Mouse (Mus musculus): ENCODE data around the gene Ccnt1. TPM values are rescaled to one million over a fixed set of nuclear protein-coding genes. Genes with fewer than 3 reads are reported as not detected.
"Not testable (repeated sequence)": the region's sequence is repeated elsewhere in the genome, so short reads cannot be mapped to it uniquely, and the experiment has no call there.

Gene Ccnt1
- polyA plus RNA-seq, 1 experiment, result 13.4 TPM

GRCm38 (mm10) chr15:98595049-98595448, 24.3 kb upstream of the Ccnt1 start:
- Histone ChIP-seq H3K79me2 (ENCODE audit: control insufficient read depth, insufficient read depth) (peaks cover 7% of the 10 kb centered on the region), H3ac (ENCODE audit: control insufficient read depth, insufficient read length, low read depth) (no peak overlapping the region), H3K36me3 (ENCODE audit: control insufficient read depth, insufficient read depth) (peaks cover 73% of the 10 kb centered on the region), H3K4me3 (ENCODE audit: insufficient read depth, poor library complexity, severe bottlenecking) (no peak overlapping the region), H3K79me3 (ENCODE audit: low read depth) (no peaks in the 10 kb centered on the region), H3K27me3 (ENCODE audit: control insufficient read depth, insufficient read depth, insufficient read length) (no peaks in the 10 kb centered on the region)
- no peak for TF ChIP-seq USF1 (IDR thresholded peaks at IDR 0.05; ENCODE audit: low read depth)
- no peak for TF ChIP-seq MYOG (IDR thresholded peaks at IDR 0.05; ENCODE audit: control insufficient read depth, extremely low read depth, insufficient read length)
- TF ChIP-seq CEBPB (IDR thresholded peaks at IDR 0.05; ENCODE audit: low read depth), result no peak
- TF ChIP-seq FOSL1 (IDR thresholded peaks at IDR 0.05; ENCODE audit: insufficient read depth, low read length, poor library complexity, severe bottlenecking), result no peak
- TF ChIP-seq CTCF (IDR thresholded peaks at IDR 0.05; ENCODE audit: control insufficient read depth, insufficient read depth, insufficient read length), result no peak
- no peak for TF ChIP-seq MAX (IDR thresholded peaks at IDR 0.05)
- no peak for TF ChIP-seq MYOD1 (IDR thresholded peaks at IDR 0.05; ENCODE audit: control insufficient read depth, insufficient read length, low read depth)

GRCm38 (mm10) chr15:98594193-98594592, 23.5 kb upstream of the Ccnt1 start:
- no peak overlapping the region for H3K4me3 ChIP-seq (ENCODE audit: insufficient read depth, poor library complexity, severe bottlenecking)
- peaks cover 70% of the 10 kb centered on the region for H3K36me3 ChIP-seq (ENCODE audit: control insufficient read depth, insufficient read depth)

GRCm38 (mm10) chr15:98591396-98591795, 20.7 kb upstream of the Ccnt1 start:
- TF ChIP-seq CEBPB (IDR thresholded peaks at IDR 0.05; ENCODE audit: low read depth) (no peak), FOSL1 (IDR thresholded peaks at IDR 0.05; ENCODE audit: insufficient read depth, low read length, poor library complexity, severe bottlenecking) (no peak), MYOG (IDR thresholded peaks at IDR 0.05; ENCODE audit: control insufficient read depth, extremely low read depth, insufficient read length) (no peak), USF1 (IDR thresholded peaks at IDR 0.05; ENCODE audit: low read depth) (no peak), CTCF (IDR thresholded peaks at IDR 0.05; ENCODE audit: control insufficient read depth, insufficient read depth, insufficient read length) (no peak), MYOD1 (IDR thresholded peaks at IDR 0.05; ENCODE audit: control insufficient read depth, insufficient read length, low read depth) (no peak), MAX (IDR thresholded peaks at IDR 0.05) (no peak)
- no peaks in the 10 kb centered on the region for H3K79me3 ChIP-seq (ENCODE audit: low read depth)
- H3K36me3 ChIP-seq (ENCODE audit: control insufficient read depth, insufficient read depth), result peaks cover 45% of the 10 kb centered on the region
- H3K27me3 ChIP-seq (ENCODE audit: control insufficient read depth, insufficient read depth, insufficient read length), result no peaks in the 10 kb centered on the region
- H3K4me3 ChIP-seq (ENCODE audit: insufficient read depth, poor library complexity, severe bottlenecking), result no peak overlapping the region
- no peak overlapping the region for H3ac ChIP-seq (ENCODE audit: control insufficient read depth, insufficient read length, low read depth)
- H3K79me2 ChIP-seq (ENCODE audit: control insufficient read depth, insufficient read depth), result no peaks in the 10 kb centered on the region

More at GRCm38 (mm10) chr15:98594193-98594592, 23.5 kb upstream of the Ccnt1 start:
- H3K27me3 ChIP-seq (ENCODE audit: control insufficient read depth, insufficient read depth, insufficient read length), result no peaks in the 10 kb centered on the region
- no peaks in the 10 kb centered on the region for H3K79me2 ChIP-seq (ENCODE audit: control insufficient read depth, insufficient read depth)
- no peaks in the 10 kb centered on the region for H3K79me3 ChIP-seq (ENCODE audit: low read depth)
- TF ChIP-seq MAX (IDR thresholded peaks at IDR 0.05) (peak; percentile 53), USF1 (IDR thresholded peaks at IDR 0.05; ENCODE audit: low read depth) (no peak)
- no peak overlapping the region for H3ac ChIP-seq (ENCODE audit: control insufficient read depth, insufficient read length, low read depth)

GRCm38 (mm10) chr15:98589640-98590336, 19.1 kb upstream of the Ccnt1 start:
- Histone ChIP-seq H3K79me3 (ENCODE audit: low read depth) (no peaks in the 10 kb centered on the region), H3K79me2 (ENCODE audit: control insufficient read depth, insufficient read depth) (no peaks in the 10 kb centered on the region), H3K4me3 (ENCODE audit: insufficient read depth, poor library complexity, severe bottlenecking) (no peak overlapping the region), H3ac (ENCODE audit: control insufficient read depth, insufficient read length, low read depth) (no peak overlapping the region), H3K27me3 (ENCODE audit: control insufficient read depth, insufficient read depth, insufficient read length) (no peaks in the 10 kb centered on the region), H3K36me3 (ENCODE audit: control insufficient read depth, insufficient read depth) (peaks cover 43% of the 10 kb centered on the region)
- no peak for TF ChIP-seq CEBPB (IDR thresholded peaks at IDR 0.05; ENCODE audit: low read depth)
- no peak for TF ChIP-seq CTCF (IDR thresholded peaks at IDR 0.05; ENCODE audit: control insufficient read depth, insufficient read depth, insufficient read length)
- TF ChIP-seq USF1 (IDR thresholded peaks at IDR 0.05; ENCODE audit: low read depth), result no peak
- TF ChIP-seq MYOG (IDR thresholded peaks at IDR 0.05; ENCODE audit: control insufficient read depth, extremely low read depth, insufficient read length), result no peak
- no peak for TF ChIP-seq MAX (IDR thresholded peaks at IDR 0.05)
- no peak for TF ChIP-seq MYOD1 (IDR thresholded peaks at IDR 0.05; ENCODE audit: control insufficient read depth, insufficient read length, low read depth)

DNA sequence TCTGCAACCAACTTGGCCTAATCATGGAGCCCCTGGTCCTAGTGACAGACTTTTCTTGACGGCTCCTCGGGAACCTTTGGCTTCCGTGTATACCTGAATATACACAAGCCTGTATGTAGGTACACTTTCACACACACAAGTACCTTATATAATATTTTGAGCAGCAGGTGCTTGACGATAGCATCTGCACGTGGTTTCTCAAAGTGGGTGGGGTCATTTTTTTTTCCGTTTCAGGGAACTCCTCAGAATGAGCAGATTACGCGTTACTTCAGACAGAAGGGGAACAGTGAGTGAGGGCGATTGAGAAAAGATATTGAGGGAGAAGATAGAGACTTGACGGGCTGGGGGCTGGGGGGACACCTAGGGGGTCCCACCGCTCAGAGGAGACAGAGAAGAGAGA, 17.0 kb upstream of the Ccnt1 start:
- TF ChIP-seq USF1 (IDR thresholded peaks at IDR 0.05; ENCODE audit: low read depth), result no peak
- no peak for TF ChIP-seq CTCF (IDR thresholded peaks at IDR 0.05; ENCODE audit: control insufficient read depth, insufficient read depth, insufficient read length)
- no peak for TF ChIP-seq CEBPB (IDR thresholded peaks at IDR 0.05; ENCODE audit: low read depth)
- TF ChIP-seq MYOD1 (IDR thresholded peaks at IDR 0.05; ENCODE audit: control insufficient read depth, insufficient read length, low read depth), result no peak
- no peak for TF ChIP-seq MYOG (IDR thresholded peaks at IDR 0.05; ENCODE audit: control insufficient read depth, extremely low read depth, insufficient read length)
- no peak for TF ChIP-seq MAX (IDR thresholded peaks at IDR 0.05)
- TF ChIP-seq FOSL1 (IDR thresholded peaks at IDR 0.05; ENCODE audit: insufficient read depth, low read length, poor library complexity, severe bottlenecking), result no peak

DNA sequence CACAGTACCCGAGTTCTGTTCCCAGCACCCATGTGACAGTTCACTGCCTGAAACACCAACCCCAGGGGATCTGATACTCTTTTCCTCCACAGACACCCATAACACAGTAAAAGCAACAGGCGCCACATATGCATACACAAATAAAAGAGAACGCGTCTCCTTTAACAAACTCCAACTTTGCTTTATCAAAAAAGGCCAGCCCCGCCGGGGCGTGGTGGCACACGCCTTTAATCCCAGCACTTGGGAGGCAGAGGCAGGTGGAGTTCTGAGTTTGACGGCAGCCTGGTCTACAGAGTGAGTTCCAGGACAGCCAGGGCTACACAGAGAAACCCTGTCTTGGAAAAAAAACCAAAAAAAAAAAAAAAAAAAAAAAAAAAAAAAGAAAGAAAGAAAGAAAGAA, 15.4 kb upstream of the Ccnt1 start:
- H3K4me3 ChIP-seq (ENCODE audit: insufficient read depth, poor library complexity, severe bottlenecking); H3ac ChIP-seq (ENCODE audit: control insufficient read depth, insufficient read length, low read depth); H3K79me3 ChIP-seq (ENCODE audit: low read depth); H3K27me3 ChIP-seq (ENCODE audit: control insufficient read depth, insufficient read depth, insufficient read length); H3K79me2 ChIP-seq (ENCODE audit: control insufficient read depth, insufficient read depth): not testable (repeated sequence)
- H3K36me3 ChIP-seq (ENCODE audit: control insufficient read depth, insufficient read depth), result peaks cover 15% of the 10 kb centered on the region

More for the DNA sequence above, 17.0 kb upstream of the Ccnt1 start:
- no peak overlapping the region for H3K4me3 ChIP-seq (ENCODE audit: insufficient read depth, poor library complexity, severe bottlenecking)
- no peaks in the 10 kb centered on the region for H3K79me2 ChIP-seq (ENCODE audit: control insufficient read depth, insufficient read depth)
- H3K36me3 ChIP-seq (ENCODE audit: control insufficient read depth, insufficient read depth), result peaks cover 31% of the 10 kb centered on the region
- H3ac ChIP-seq (ENCODE audit: control insufficient read depth, insufficient read length, low read depth), result no peak overlapping the region
- no peaks in the 10 kb centered on the region for H3K79me3 ChIP-seq (ENCODE audit: low read depth)
- no peaks in the 10 kb centered on the region for H3K27me3 ChIP-seq (ENCODE audit: control insufficient read depth, insufficient read depth, insufficient read length)
